Mouse (Mus musculus): ENCODE results near the gene Aldh1l1.

The Aldh1l1 gene

GRCm38 (mm10) chr6:90486176-90486921 lies at the start of gene Aldh1l1:
Aldh1l1 (plus strand) TSS chr6:90486427.
- in situ Hi-C loops (cut with MboI; ENCODE audit: low sequenced_read_pairs): no loop called here

- in situ Hi-C loops (cut with MboI; ENCODE audit: low sequenced_read_pairs): no loop called here
Observed at GRCm38 (mm10) chr6:90437041-90437440, 49.2 kb upstream of the Aldh1l1 start.

- in situ Hi-C loops (cut with MboI; ENCODE audit: low sequenced_read_pairs): no loop called here
Observed at GRCm38 (mm10) chr6:90446883-90447282, 39.3 kb upstream of the Aldh1l1 start.

GRCm38 (mm10) chr6:90450179-90450578 lies 36.0 kb upstream of the Aldh1l1 start:
- in situ Hi-C loops (cut with MboI; ENCODE audit: low sequenced_read_pairs): no loop called here

GRCm38 (mm10) chr6:90450697-90451096 lies 35.5 kb upstream of the Aldh1l1 start:
- in situ Hi-C loops (cut with MboI; ENCODE audit: low sequenced_read_pairs): no loop called here

GRCm38 (mm10) chr6:90451512-90451911 lies 34.7 kb upstream of the Aldh1l1 start:
- in situ Hi-C loops (cut with MboI; ENCODE audit: low sequenced_read_pairs): no loop called here

- in situ Hi-C loops (cut with MboI; ENCODE audit: low sequenced_read_pairs): no loop called here
Observed at GRCm38 (mm10) chr6:90452603-90453002, 33.6 kb upstream of the Aldh1l1 start.

GRCm38 (mm10) chr6:90453751-90454150 lies 32.5 kb upstream of the Aldh1l1 start:
- in situ Hi-C loops (cut with MboI; ENCODE audit: low sequenced_read_pairs): no loop called here

- in situ Hi-C loops (cut with MboI; ENCODE audit: low sequenced_read_pairs): no loop called here
Observed at GRCm38 (mm10) chr6:90457421-90457820, 28.8 kb upstream of the Aldh1l1 start.

- in situ Hi-C loops (cut with MboI; ENCODE audit: low sequenced_read_pairs): no loop called here
Observed at GRCm38 (mm10) chr6:90461181-90461580, 25.0 kb upstream of the Aldh1l1 start.

- in situ Hi-C loops (cut with MboI; ENCODE audit: low sequenced_read_pairs): no loop called here
Observed at GRCm38 (mm10) chr6:90461771-90462170, 24.5 kb upstream of the Aldh1l1 start.

- in situ Hi-C loops (cut with MboI; ENCODE audit: low sequenced_read_pairs): no loop called here
Observed at GRCm38 (mm10) chr6:90462181-90462706, 24.0 kb upstream of the Aldh1l1 start, which contains the start of gene Klf15. Klf15 (plus strand) TSS chr6:90462576.

GRCm38 (mm10) chr6:90462841-90463227 lies 23.4 kb upstream of the Aldh1l1 start:
- in situ Hi-C loops (cut with MboI; ENCODE audit: low sequenced_read_pairs): no loop called here

GRCm38 (mm10) chr6:90463228-90463862 lies 22.9 kb upstream of the Aldh1l1 start:
- in situ Hi-C loops (cut with MboI; ENCODE audit: low sequenced_read_pairs): no loop called here

GRCm38 (mm10) chr6:90463890-90464421 lies 22.3 kb upstream of the Aldh1l1 start:
- in situ Hi-C loops (cut with MboI; ENCODE audit: low sequenced_read_pairs): no loop called here

GRCm38 (mm10) chr6:90465028-90465640 lies 21.1 kb upstream of the Aldh1l1 start:
- in situ Hi-C loops (cut with MboI; ENCODE audit: low sequenced_read_pairs): no loop called here

GRCm38 (mm10) chr6:90466079-90466478 lies 20.1 kb upstream of the Aldh1l1 start:
- in situ Hi-C loops (cut with MboI; ENCODE audit: low sequenced_read_pairs): no loop called here

- in situ Hi-C loops (cut with MboI; ENCODE audit: low sequenced_read_pairs): no loop called here
Observed at GRCm38 (mm10) chr6:90466847-90467410, 19.3 kb upstream of the Aldh1l1 start.

GRCm38 (mm10) chr6:90468216-90468615 lies 18.0 kb upstream of the Aldh1l1 start:
- in situ Hi-C loops (cut with MboI; ENCODE audit: low sequenced_read_pairs): no loop called here

- in situ Hi-C loops (cut with MboI; ENCODE audit: low sequenced_read_pairs): no loop called here
Observed at GRCm38 (mm10) chr6:90469041-90469440, 17.2 kb upstream of the Aldh1l1 start.

- in situ Hi-C loops (cut with MboI; ENCODE audit: low sequenced_read_pairs): no loop called here
Observed at GRCm38 (mm10) chr6:90470255-90470654, 16.0 kb upstream of the Aldh1l1 start.
